Mouse (Mus musculus) lung, embryonic 15.5 days (tissue): Measurements from ENCODE around the gene Gclc. TPM values are rescaled to one million over a fixed set of nuclear protein-coding genes. Genes with fewer than 3 reads are reported as not detected.

Source experiments
- ATAC-seq: fragments of 200-750 bp; cut with Nextera tagmentation; 2 replicates; pipeline ENCODE4 v1.8.0; 2017; ENCODE audit warnings: moderate number of reproducible peaks, borderline replicate concordance; ENCODE audit not compliant: low FRiP score, low TSS enrichment; ENCODE audit errors: extremely low read depth
- H3K27ac ChIP-seq: fragments of 300-500 bp; sonication (generic); 2 replicates; pipeline ENCODE4 v1.5.1; 2015; ENCODE audit warnings: moderate library complexity, mild to moderate bottlenecking, inconsistent platforms
- H3K27me3 ChIP-seq: fragments of 300-500 bp; sonication (generic); 2 replicates; pipeline ENCODE4 v1.6.1; 2015; ENCODE audit warnings: inconsistent platforms
- H3K36me3 ChIP-seq: fragments of 300-500 bp; sonication (generic); 2 replicates; pipeline ENCODE4 v1.6.1; 2015; ENCODE audit warnings: inconsistent platforms
- H3K4me1 ChIP-seq: fragments of 300-500 bp; sonication (generic); 2 replicates; pipeline ENCODE4 v1.6.1; 2015; ENCODE audit warnings: inconsistent platforms
- H3K4me2 ChIP-seq: fragments of 300-500 bp; sonication (generic); 2 replicates; pipeline ENCODE4 v1.6.1; 2015; ENCODE audit warnings: inconsistent platforms, mild to moderate bottlenecking, moderate library complexity
- H3K4me3 ChIP-seq: fragments of 300-500 bp; sonication (generic); 2 replicates; pipeline ENCODE4 v1.5.1; 2015; ENCODE audit warnings: mild to moderate bottlenecking, inconsistent platforms
- H3K9ac ChIP-seq: fragments of 300-500 bp; sonication (generic); 2 replicates; pipeline ENCODE4 v1.6.1; 2015; ENCODE audit warnings: inconsistent platforms
- H3K9me3 ChIP-seq: fragments of 300-500 bp; sonication (generic); 2 replicates; pipeline ENCODE4 v1.6.1; 2016; ENCODE audit warnings: inconsistent platforms
- WGBS: fragments of 180-500 bp; shearing (Covaris S2); methylation state at CpG from one replicate; pipeline ENCODE4 v1.1.7; 2015; 5-methylcytosine and 5-hydroxymethylcytosine counted together
- polyA plus RNA-seq: library from polyadenylated mRNA; unstranded; fragments of >200 nt; fragmentation: Nextera tagmentation; extraction: Ambion mirVana; gene quantifications from 2 replicates; pipeline ENCODE4 v1.2.1, GENCODE M21; 2015

Gene Gclc
- polyA plus RNA-seq, 1 experiment from 2014 or later: 19.8 TPM

GRCm38 (mm10) chr9:77750133-77751060 is 3.9 kb upstream of the Gclc start:
- no peaks in the 10 kb centered on the region for H3K36me3 ChIP-seq
- peaks cover 13% of the 10 kb centered on the region for H3K4me1 ChIP-seq
- WGBS: under 1% methylated on average over 68 of the region's 79 CpGs
- peak; percentile 79 for ATAC-seq
- H3K4me3 ChIP-seq: peak overlapping the region; percentile 61
- no peaks in the 10 kb centered on the region for H3K9me3 ChIP-seq
- H3K27ac ChIP-seq: peak overlapping the region; percentile 94
- H3K4me2 ChIP-seq: peak overlapping the region; percentile 78
- H3K9ac ChIP-seq: peak overlapping the region; percentile 73
- no peaks in the 10 kb centered on the region for H3K27me3 ChIP-seq

- Histone ChIP-seq H3K27ac (peak overlapping the region; percentile 94), H3K4me3 (peak overlapping the region; percentile 61), H3K4me2 (peak overlapping the region; percentile 78), H3K9me3 (no peaks in the 10 kb centered on the region), H3K36me3 (no peaks in the 10 kb centered on the region), H3K27me3 (no peaks in the 10 kb centered on the region), H3K4me1 (peaks cover 19% of the 10 kb centered on the region), H3K9ac (peak overlapping the region; percentile 73)
- ATAC-seq: no peak
- 1% methylated on average over 12 of the region's 12 CpGs for WGBS
Measured at GRCm38 (mm10) chr9:77751091-77751521, 3.2 kb upstream of the Gclc start.

- Histone ChIP-seq H3K4me1 (peaks cover 18% of the 10 kb centered on the region), H3K4me2 (peak overlapping the region; percentile 65), H3K36me3 (no peaks in the 10 kb centered on the region), H3K9ac (peak overlapping the region; percentile 79), H3K27ac (peak overlapping the region; percentile 93), H3K4me3 (peak overlapping the region; percentile 92), H3K27me3 (no peaks in the 10 kb centered on the region), H3K9me3 (no peaks in the 10 kb centered on the region)
- ATAC-seq: peak; percentile 81
- under 1% methylated on average over 56 of the region's 57 CpGs for WGBS
Measured at GRCm38 (mm10) chr9:77754728-77755402, 530 bp downstream of the Gclc start.

GRCm38 (mm10) chr9:77755403-77755784 is 1.1 kb downstream of the Gclc start:
- no peak overlapping the region for H3K27ac ChIP-seq
- no peaks in the 10 kb centered on the region for H3K27me3 ChIP-seq
- H3K4me2 ChIP-seq: peak overlapping the region; percentile 65
- WGBS: 8% methylated on average over 9 of the region's 9 CpGs
- peak overlapping the region; percentile 92 for H3K4me3 ChIP-seq
- ATAC-seq: no peak
- no peaks in the 10 kb centered on the region for H3K9me3 ChIP-seq
- peaks cover 17% of the 10 kb centered on the region for H3K4me1 ChIP-seq
- H3K36me3 ChIP-seq: no peaks in the 10 kb centered on the region
- peak overlapping the region; percentile 79 for H3K9ac ChIP-seq

GRCm38 (mm10) chr9:77756076-77756475 is 1.7 kb downstream of the Gclc start:
- no peaks in the 10 kb centered on the region for H3K9me3 ChIP-seq
- H3K4me3 ChIP-seq: peak overlapping the region; percentile 92
- H3K9ac ChIP-seq: no peak overlapping the region
- 29% methylated on average over 9 of the region's 9 CpGs for WGBS
- H3K4me1 ChIP-seq: peaks cover 17% of the 10 kb centered on the region
- peak overlapping the region; percentile 65 for H3K4me2 ChIP-seq
- H3K27me3 ChIP-seq: no peaks in the 10 kb centered on the region
- no peak overlapping the region for H3K27ac ChIP-seq
- no peaks in the 10 kb centered on the region for H3K36me3 ChIP-seq
- no peak for ATAC-seq

- no peak overlapping the region for H3K27ac ChIP-seq
- H3K36me3 ChIP-seq: no peaks in the 10 kb centered on the region
- H3K9ac ChIP-seq: no peak overlapping the region
- H3K4me1 ChIP-seq: peaks cover 12% of the 10 kb centered on the region
- no peaks in the 10 kb centered on the region for H3K9me3 ChIP-seq
- WGBS: 72% methylated on average over 1 of the region's 1 CpGs
- ATAC-seq: no peak
- H3K4me2 ChIP-seq: no peak overlapping the region
- H3K27me3 ChIP-seq: no peaks in the 10 kb centered on the region
- no peak overlapping the region for H3K4me3 ChIP-seq
Measured at GRCm38 (mm10) chr9:77757331-77757730, 3.0 kb downstream of the Gclc start.

GRCm38 (mm10) chr9:77758481-77758880 is 4.1 kb downstream of the Gclc start:
- Histone ChIP-seq H3K27me3 (no peaks in the 10 kb centered on the region), H3K4me1 (peaks cover 12% of the 10 kb centered on the region), H3K9ac (no peak overlapping the region), H3K36me3 (no peaks in the 10 kb centered on the region), H3K9me3 (no peaks in the 10 kb centered on the region), H3K27ac (no peak overlapping the region), H3K4me2 (no peak overlapping the region), H3K4me3 (no peak overlapping the region)
- WGBS: 43% methylated on average over 8 of the region's 8 CpGs
- no peak for ATAC-seq

- no peak for ATAC-seq
- H3K4me2 ChIP-seq: no peak overlapping the region
Measured at GRCm38 (mm10) chr9:77759111-77759510, 4.8 kb downstream of the Gclc start.

GRCm38 (mm10) chr9:77759756-77760155 is 5.4 kb downstream of the Gclc start:
- no peak overlapping the region for H3K4me2 ChIP-seq
- ATAC-seq: no peak
- H3K9me3 ChIP-seq: no peaks in the 10 kb centered on the region
- no peaks in the 10 kb centered on the region for H3K27me3 ChIP-seq
- no peaks in the 10 kb centered on the region for H3K36me3 ChIP-seq
- H3K4me1 ChIP-seq: peaks cover 12% of the 10 kb centered on the region
- no peak overlapping the region for H3K4me3 ChIP-seq
- 77% methylated on average over 6 of the region's 6 CpGs for WGBS
- H3K27ac ChIP-seq: no peak overlapping the region
- no peak overlapping the region for H3K9ac ChIP-seq

More at GRCm38 (mm10) chr9:77759111-77759510, 4.8 kb downstream of the Gclc start:
- Histone ChIP-seq H3K36me3 (no peaks in the 10 kb centered on the region), H3K27ac (no peak overlapping the region), H3K27me3 (no peaks in the 10 kb centered on the region), H3K4me3 (no peak overlapping the region), H3K9me3 (no peaks in the 10 kb centered on the region), H3K4me1 (peaks cover 12% of the 10 kb centered on the region), H3K9ac (no peak overlapping the region)
- WGBS: 80% methylated on average over 6 of the region's 6 CpGs

- Histone ChIP-seq H3K4me2 (no peak overlapping the region), H3K36me3 (no peaks in the 10 kb centered on the region), H3K27ac (no peak overlapping the region), H3K27me3 (no peaks in the 10 kb centered on the region), H3K4me3 (no peak overlapping the region), H3K9ac (no peak overlapping the region), H3K4me1 (no peaks in the 10 kb centered on the region), H3K9me3 (no peaks in the 10 kb centered on the region)
- 84% methylated on average over 8 of the region's 8 CpGs for WGBS
- no peak for ATAC-seq
Measured at GRCm38 (mm10) chr9:77766218-77766617, 11.9 kb downstream of the Gclc start.

GRCm38 (mm10) chr9:77766767-77767166 is 12.4 kb downstream of the Gclc start:
- no peaks in the 10 kb centered on the region for H3K27me3 ChIP-seq
- 62% methylated on average over 3 of the region's 3 CpGs for WGBS
- peak; percentile 39; the same call in 1 of the 2 replicates for ATAC-seq

GRCm38 (mm10) chr9:77770909-77771308 is 16.6 kb downstream of the Gclc start:
- Histone ChIP-seq H3K27ac (no peak overlapping the region), H3K4me1 (no peaks in the 10 kb centered on the region), H3K9ac (no peak overlapping the region), H3K4me3 (no peak overlapping the region), H3K4me2 (no peak overlapping the region), H3K9me3 (no peaks in the 10 kb centered on the region), H3K27me3 (no peaks in the 10 kb centered on the region), H3K36me3 (no peaks in the 10 kb centered on the region)
- ATAC-seq: no peak
- 70% methylated on average over 6 of the region's 6 CpGs for WGBS

More at GRCm38 (mm10) chr9:77766767-77767166, 12.4 kb downstream of the Gclc start:
- H3K36me3 ChIP-seq: no peaks in the 10 kb centered on the region
- no peaks in the 10 kb centered on the region for H3K4me1 ChIP-seq
- no peak overlapping the region for H3K4me2 ChIP-seq
- H3K4me3 ChIP-seq: no peak overlapping the region
- H3K9ac ChIP-seq: no peak overlapping the region
- H3K27ac ChIP-seq: no peak overlapping the region
- H3K9me3 ChIP-seq: no peaks in the 10 kb centered on the region
